Mouse (Mus musculus): ENCODE measurements around the gene Tcstv1.
"Not testable (repeated sequence)": the region's sequence is repeated elsewhere in the genome, so short reads cannot be mapped to it uniquely, and the experiment has no call there.

Tcstv1 gene

GRCm38 (mm10) chr13:119894685-119895084 lies at the start of gene Tcstv1:
Tcstv1 (minus strand) TSS chr13:119894785.
- DNase-seq (ENCODE audit: low spot score in 2 of 2), result not testable (repeated sequence)

- not testable (repeated sequence) for DNase-seq (ENCODE audit: low spot score in 2 of 2)
Measured at GRCm38 (mm10) chr13:119929172-119929571, 34.6 kb upstream of the Tcstv1 start, which contains the start of gene Gm21761. Gm21761 (minus strand) TSS chr13:119929272.

GRCm38 (mm10) chr13:119924597-119925340 lies 30.2 kb upstream of the Tcstv1 start:
- not testable (repeated sequence) for DNase-seq (ENCODE audit: low spot score in 2 of 2)

GRCm38 (mm10) chr13:119916966-119917722 lies 22.6 kb upstream of the Tcstv1 start:
- not testable (repeated sequence) for DNase-seq (ENCODE audit: low spot score in 2 of 2)

- not testable (repeated sequence) for DNase-seq (ENCODE audit: low spot score in 2 of 2)
Measured at GRCm38 (mm10) chr13:119916449-119916848, 21.9 kb upstream of the Tcstv1 start.

- DNase-seq (ENCODE audit: low spot score in 2 of 2), result not testable (repeated sequence)
Measured at GRCm38 (mm10) chr13:119898549-119898948, 4.0 kb upstream of the Tcstv1 start.

- not testable (repeated sequence) for DNase-seq (ENCODE audit: low spot score in 2 of 2)
Measured at GRCm38 (mm10) chr13:119886896-119887295, 7.7 kb downstream of the Tcstv1 start.

GRCm38 (mm10) chr13:119864395-119864999 lies 30.1 kb downstream of the Tcstv1 start:
- not testable (repeated sequence) for DNase-seq (ENCODE audit: low spot score in 2 of 2)

DNA sequence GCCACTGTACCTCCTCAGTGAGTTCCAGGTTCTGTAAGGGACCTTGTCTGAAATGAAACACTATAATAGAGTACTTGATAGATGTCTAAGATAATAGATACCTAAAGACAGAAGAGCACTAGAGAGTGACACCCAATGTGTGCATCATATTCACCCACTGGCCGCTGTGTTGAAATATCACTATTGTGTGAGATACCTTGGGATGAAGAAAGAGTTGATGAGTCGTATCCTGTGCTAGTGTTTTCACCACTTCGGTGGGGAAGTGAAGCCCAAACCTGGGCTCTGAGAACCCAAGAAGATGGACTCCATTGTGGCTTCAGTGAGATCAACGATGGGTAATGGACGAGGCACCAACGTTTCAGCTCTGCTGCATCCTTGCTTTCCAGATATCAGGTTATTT lies 32.2 kb downstream of the Tcstv1 start:
- not testable (repeated sequence) for DNase-seq (ENCODE audit: low spot score in 2 of 2)

All from right cerebral cortex, postnatal 10 days (tissue).